Mouse (Mus musculus): ENCODE results near the gene Ralgapb.

DNA sequence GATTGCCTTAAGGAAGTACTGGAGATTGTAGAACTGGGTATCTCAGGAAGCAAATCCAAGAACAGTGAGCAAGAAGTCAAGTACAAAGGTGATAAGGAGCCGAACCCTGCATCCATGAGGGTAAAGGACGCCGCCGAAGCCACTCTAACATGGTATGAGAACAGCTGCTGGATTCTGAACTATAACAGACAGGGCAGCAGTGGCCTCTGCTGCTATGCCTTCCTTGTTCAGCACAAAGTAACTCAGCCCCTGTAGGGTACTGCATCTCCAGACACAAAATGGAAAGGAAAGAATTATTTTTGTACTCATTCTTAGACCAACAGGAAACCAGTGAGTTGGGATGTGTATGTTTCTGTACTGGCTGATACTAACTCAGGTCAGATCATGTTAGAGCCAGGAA, 46.8 kb downstream of the Ralgapb start:
- TF ChIP-seq CTCF (IDR thresholded peaks at IDR 0.05; ENCODE audit: borderline replicate concordance, control insufficient read depth, extremely low read depth, insufficient read depth, low read length, poor library complexity) (no peak), POLR2A (IDR thresholded peaks at IDR 0.05; ENCODE audit: control insufficient read depth, extremely low read depth, insufficient read depth, low read length, poor library complexity) (no peak)
